Mouse (Mus musculus) left cerebral cortex, adult 11 months (tissue): ENCODE measurements around the gene Crim1.

Experiments used
- DNase-seq: peaks from one replicate; pipeline ENCODE4 v3.0.0; 2022; ENCODE audit warnings: low spot score

Gene Crim1

GRCm38 (mm10) chr17:78328287-78328686 is 128.2 kb downstream of the Crim1 start:
- DNase-seq, result no peak

GRCm38 (mm10) chr17:78331438-78331837 is 131.4 kb downstream of the Crim1 start:
- DNase-seq, result no peak

GRCm38 (mm10) chr17:78333275-78333674 is 133.2 kb downstream of the Crim1 start:
- no peak for DNase-seq

GRCm38 (mm10) chr17:78335250-78335649 is 135.2 kb downstream of the Crim1 start:
- no peak for DNase-seq

GRCm38 (mm10) chr17:78343688-78344087 is 143.6 kb downstream of the Crim1 start:
- DNase-seq, result no peak

GRCm38 (mm10) chr17:78347111-78347801 is 147.2 kb downstream of the Crim1 start:
- DNase-seq, result no peak

- DNase-seq, result no peak
Measured at GRCm38 (mm10) chr17:78351676-78352499, 151.8 kb downstream of the Crim1 start.

GRCm38 (mm10) chr17:78352500-78352855 is 152.4 kb downstream of the Crim1 start:
- no peak for DNase-seq

GRCm38 (mm10) chr17:78354411-78354810 is 154.4 kb downstream of the Crim1 start:
- no peak for DNase-seq

- DNase-seq, result no peak
Measured at GRCm38 (mm10) chr17:78354871-78355270, 154.8 kb downstream of the Crim1 start.

- no peak for DNase-seq
Measured at GRCm38 (mm10) chr17:78355611-78356010, 155.6 kb downstream of the Crim1 start.

GRCm38 (mm10) chr17:78357753-78358152 is 157.7 kb downstream of the Crim1 start:
- no peak for DNase-seq

- no peak for DNase-seq
Measured at GRCm38 (mm10) chr17:78358251-78358726, 158.2 kb downstream of the Crim1 start.

- no peak for DNase-seq
Measured at GRCm38 (mm10) chr17:78361939-78362728, 162.1 kb downstream of the Crim1 start.

GRCm38 (mm10) chr17:78364555-78365302 is 164.7 kb downstream of the Crim1 start:
- DNase-seq, result no peak

- no peak for DNase-seq
Measured at GRCm38 (mm10) chr17:78366070-78366469, 166.0 kb downstream of the Crim1 start.

- no peak for DNase-seq
Measured at GRCm38 (mm10) chr17:78368481-78368880, 168.4 kb downstream of the Crim1 start.

GRCm38 (mm10) chr17:78370445-78370844 is 170.4 kb downstream of the Crim1 start:
- no peak for DNase-seq

- DNase-seq, result no peak
Measured at GRCm38 (mm10) chr17:78373174-78373573, 173.1 kb downstream of the Crim1 start.

GRCm38 (mm10) chr17:78373849-78374248 is 173.8 kb downstream of the Crim1 start:
- DNase-seq, result no peak

GRCm38 (mm10) chr17:78374756-78375155 is 174.7 kb downstream of the Crim1 start:
- DNase-seq, result no peak

- no peak for DNase-seq
Measured at GRCm38 (mm10) chr17:78376587-78376986, 176.5 kb downstream of the Crim1 start.
